Mouse (Mus musculus) G1E (cell line): ENCODE results near the gene Ntng2.

Source experiments
- CTCF ChIP-seq: IDR thresholded peaks from 2 replicates; pipeline ENCODE4 v1.5.1; 2012; ENCODE audit warnings: low read depth, low read length, inconsistent platforms, mixed read lengths
- GATA1 ChIP-seq: IDR thresholded peaks from 2 replicates; pipeline ENCODE4 v1.6.1; 2012; ENCODE audit warnings: borderline replicate concordance, low read length, inconsistent platforms, mixed read lengths
- GATA2 ChIP-seq: IDR thresholded peaks from 2 replicates; pipeline ENCODE4 v1.6.1; 2012; ENCODE audit warnings: low read depth, low read length, inconsistent platforms, borderline replicate concordance
- TAL1 ChIP-seq: conservative IDR thresholded peaks from 2 replicates; pipeline ENCODE4 v1.6.1; 2012; ENCODE audit warnings: low read depth, low read length, inconsistent platforms, mixed read lengths

- no peak for TF ChIP-seq GATA1
- TF ChIP-seq CTCF: no peak
- TF ChIP-seq GATA2: no peak
- TF ChIP-seq TAL1: no peak
Measured at GRCm38 (mm10) chr2:29218831-29219230, 34.0 kb downstream of the Ntng2 start.
